Mouse (Mus musculus) ES-E14 (cell line): ENCODE measurements around the gene Scg5. TPM values are rescaled to one million over a fixed set of nuclear protein-coding genes. Genes with fewer than 3 reads are reported as not detected.

ENCODE experiments used
- DNase-seq: peaks from one replicate; pipeline ENCODE4 v3.0.0-alpha.2; 2013; ENCODE audit warnings: low read depth, low spot score
- H3K27ac ChIP-seq: 2 replicates; pipeline ENCODE4 v1.5.1; 2012; ENCODE audit warnings: low read depth, mild to moderate bottlenecking, low read length, moderate library complexity, mixed read lengths; ENCODE audit not compliant: poor library complexity, insufficient read depth, severe bottlenecking
- H3K36me3 ChIP-seq: 2 replicates; pipeline ENCODE4 v1.6.1; 2012; ENCODE audit warnings: mild to moderate bottlenecking, low read length, moderate library complexity, mixed read lengths; ENCODE audit not compliant: control insufficient read depth, poor library complexity, insufficient read depth, severe bottlenecking
- H3K4me1 ChIP-seq, 2 experiments: fragments of 150-350 bp in 1 of 2; sonication (generic) in 1 of 2; 2 replicates each; pipeline ENCODE4 v1.6.1; 2012; ENCODE audit warnings: low read length in 2 of 2, mild to moderate bottlenecking in 1 of 2, mixed read lengths in 1 of 2; ENCODE audit not compliant: control insufficient read depth in 2 of 2, insufficient read depth in 2 of 2, poor library complexity in 1 of 2
- H3K4me3 ChIP-seq, 2 experiments: fragments of 150-350 bp in 1 of 2; sonication (generic) in 1 of 2; 2 replicates each; pipeline ENCODE4 v1.5.1; 2012; ENCODE audit warnings: low read length in 2 of 2, low read depth in 1 of 2, mild to moderate bottlenecking in 1 of 2, mixed read lengths in 1 of 2; ENCODE audit not compliant: insufficient read depth in 1 of 2, poor library complexity in 1 of 2, severe bottlenecking in 1 of 2
- H3K9ac ChIP-seq: 2 replicates; pipeline ENCODE4 v1.6.1; 2012; ENCODE audit warnings: low read depth, mild to moderate bottlenecking, low read length, mixed read lengths; ENCODE audit not compliant: poor library complexity, insufficient read depth, severe bottlenecking
- H3K9me3 ChIP-seq: fragments of 150-350 bp; sonication (generic); 2 replicates; pipeline ENCODE4 v1.6.1; 2012; ENCODE audit warnings: low read depth, mild to moderate bottlenecking, low read length; ENCODE audit not compliant: control insufficient read depth, insufficient read depth
- CHD2 ChIP-seq: IDR thresholded peaks from 2 replicates; pipeline ENCODE4 v1.6.1; 2014; ENCODE audit warnings: mild to moderate bottlenecking, low read depth, low read length, inconsistent platforms
- HCFC1 ChIP-seq: IDR thresholded peaks from 2 replicates; pipeline ENCODE4 v1.6.1; 2012; ENCODE audit warnings: low read length, inconsistent platforms, borderline replicate concordance; ENCODE audit not compliant: insufficient read depth
- MAFK ChIP-seq: IDR thresholded peaks from 2 replicates; pipeline ENCODE4 v1.6.1; 2014; ENCODE audit warnings: mild to moderate bottlenecking, low read depth, low read length, inconsistent platforms; ENCODE audit not compliant: insufficient read depth
- ZC3H11A ChIP-seq: IDR thresholded peaks from 2 replicates; pipeline ENCODE4 v1.6.1; 2012; ENCODE audit warnings: low read depth, mild to moderate bottlenecking, inconsistent platforms, low read length, borderline replicate concordance
- ZNF384 ChIP-seq: IDR thresholded peaks from 2 replicates; pipeline ENCODE4 v1.6.1; 2012; ENCODE audit warnings: low read depth, low read length, inconsistent platforms
- in situ Hi-C, 2 experiments: fragments of 600-800 bp; cut with MboI; formaldehyde crosslinking; loops; one replicate each; pipeline ENCODE4 v1.15.1; 2025; ENCODE audit warnings: low sequenced_read_pairs in 2 of 2, inconsistent platforms in 1 of 2; ENCODE audit not compliant: unreplicated experiment in 2 of 2
- total RNA-seq: library from RNA; depleted of rRNA; stranded (reverse); fragments of 300-350 nt; gene quantifications from 2 replicates; pipeline ENCODE4 v1.2.3, GENCODE M21; 2012

Scg5 gene
- total RNA-seq, 1 experiment = not detected

- TF ChIP-seq ZC3H11A = no peak
- TF ChIP-seq CHD2 = no peak
- TF ChIP-seq HCFC1 = no peak
- no peak for TF ChIP-seq MAFK
- TF ChIP-seq ZNF384 = no peak
- no peak overlapping the region for H3K27ac ChIP-seq
- peak overlapping the region; percentile 82 to 97 for H3K4me3 ChIP-seq
- no peaks in the 10 kb centered on the region for H3K9me3 ChIP-seq
- DNase-seq = no peak
- in situ Hi-C loops = loop anchor here in 1 of 2 experiments (25.0 kb wide), 1 partner anchor 288 kb away; no protein-coding TSS in a partner anchor
- H3K36me3 ChIP-seq = peaks cover 7% of the 10 kb centered on the region
- peak overlapping the region; percentile 24; the same call in 1 of the 2 replicates for H3K9ac ChIP-seq
- peaks cover 0 to 3% of the 10 kb centered on the region in 2 experiments; a peak in 2 of 4 replicates for H3K4me1 ChIP-seq
Measured at GRCm38 (mm10) chr2:113849141-113849540, 20.2 kb upstream of the Scg5 start.

DNA sequence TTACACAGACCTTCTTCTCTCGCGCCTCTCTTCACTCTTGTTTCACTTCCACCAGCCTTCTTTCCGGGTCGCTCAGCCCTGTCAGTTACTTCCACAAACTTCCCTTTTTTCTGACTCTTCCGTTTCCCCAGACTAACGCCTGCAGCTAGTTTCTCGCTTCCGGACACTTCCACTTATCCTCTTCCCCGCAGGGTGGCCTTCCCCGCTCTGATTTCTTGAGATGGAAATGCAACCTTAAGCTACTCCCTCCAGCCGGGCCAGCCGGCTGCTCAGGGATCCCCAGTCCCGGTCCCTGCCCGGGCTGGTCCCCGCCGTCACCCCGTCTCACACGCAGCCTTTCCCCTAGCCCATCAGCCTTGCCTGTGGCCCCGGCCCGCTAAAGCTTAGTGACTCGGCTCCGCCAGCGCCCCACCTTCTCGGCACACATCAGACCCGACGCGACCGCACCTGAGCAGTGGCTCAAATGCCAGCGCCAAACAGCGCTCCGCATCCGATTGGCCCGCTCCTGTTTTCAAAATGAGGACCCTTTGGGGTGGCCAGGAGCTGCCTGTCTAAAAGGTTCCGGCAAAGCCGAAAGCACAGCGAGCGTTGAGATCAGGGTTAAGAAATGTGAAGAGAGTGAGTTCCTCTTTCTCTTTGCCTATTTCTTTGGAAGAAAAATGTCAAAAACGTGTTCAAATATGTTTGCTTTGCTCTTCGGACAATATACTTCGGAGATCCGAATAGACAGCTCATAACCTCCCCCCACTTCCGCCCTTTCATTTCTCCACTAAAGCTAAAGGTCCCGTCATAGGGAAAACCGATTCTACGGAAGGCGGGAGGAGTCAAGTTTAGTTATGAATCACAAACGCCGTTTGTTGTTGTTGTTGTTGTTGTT lies 19.6 kb upstream of the Scg5 start, which contains the start of gene Arhgap11a:
TSS of gene Arhgap11a (minus strand) at position 417 of the 877 bp plus-strand sequence.
- in situ Hi-C loops = loop anchor here in 1 of 2 experiments (25.0 kb wide), 1 partner anchor 289 kb away; no protein-coding TSS in a partner anchor
- peak; percentile 45; the same call in 1 of the 2 replicates for TF ChIP-seq HCFC1
- no peak for TF ChIP-seq MAFK
- TF ChIP-seq CHD2 = peak; percentile 66
- Histone ChIP-seq H3K9ac (peak within 1 kb of the TSS; percentile 99), H3K36me3 (peaks cover 12% of the 10 kb centered on the region), H3K4me3 (peak within 1 kb of the TSS; percentile 82 to 97), H3K27ac (peak within 1 kb of the TSS; percentile 85), H3K4me1 (peaks cover 0 to 3% of the 10 kb centered on the region in 2 experiments; a peak in 2 of 4 replicates), H3K9me3 (no peaks in the 10 kb centered on the region)
- peak; percentile 93 for DNase-seq

DNA sequence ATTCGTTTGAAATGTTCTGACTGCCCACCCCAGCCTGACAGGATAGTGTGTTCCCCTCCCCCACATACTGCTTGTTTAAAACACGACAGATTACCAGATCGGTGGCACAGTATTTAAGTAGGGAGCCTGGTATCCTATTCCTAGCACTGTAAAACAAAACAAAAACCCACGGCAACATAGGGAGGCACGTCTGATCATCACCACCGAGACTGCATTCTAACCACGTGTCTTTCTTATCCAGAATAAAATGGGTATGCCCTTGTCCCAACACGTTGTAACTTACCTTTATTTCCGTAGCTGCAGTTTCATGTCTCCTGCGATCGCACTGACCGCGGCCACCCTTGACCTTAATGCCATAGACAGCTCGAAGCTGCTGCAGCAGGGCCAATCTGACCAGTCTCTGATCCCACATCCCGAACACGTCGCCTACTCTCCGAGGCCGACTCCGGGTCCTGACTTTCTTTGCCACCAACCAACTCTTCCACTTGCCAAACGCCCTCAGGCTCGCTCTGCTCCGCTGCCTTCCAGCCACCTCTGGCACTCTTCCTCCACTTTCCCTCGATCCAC lies 18.8 kb upstream of the Scg5 start:
- no peak for DNase-seq

DNA sequence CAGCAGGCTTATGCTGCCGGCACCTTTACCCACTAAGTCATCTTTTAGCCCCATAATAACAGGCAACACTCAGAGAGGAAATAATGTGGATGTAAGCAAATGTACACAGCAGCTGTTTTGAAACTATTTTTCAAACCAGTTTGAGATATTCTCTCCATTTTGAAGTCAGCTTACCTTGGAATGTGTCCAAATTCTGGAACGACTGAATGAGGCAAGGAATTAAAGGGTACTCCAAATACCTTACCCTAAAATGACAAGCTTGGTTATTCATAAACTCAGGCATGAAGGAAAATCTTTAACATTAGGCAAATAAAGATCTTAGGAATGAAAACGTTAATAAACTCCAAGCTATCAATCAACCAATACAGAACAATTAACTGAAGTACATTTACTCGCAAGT lies 16.2 kb upstream of the Scg5 start:
- H3K9me3 ChIP-seq = no peaks in the 10 kb centered on the region
- in situ Hi-C loops = loop anchor here in 1 of 2 experiments (25.0 kb wide), 1 partner anchor 292 kb away; no protein-coding TSS in a partner anchor
- H3K4me1 ChIP-seq = peaks cover 0 to 3% of the 10 kb centered on the region in 2 experiments; a peak in 2 of 4 replicates
- H3K27ac ChIP-seq = no peak overlapping the region
- peaks cover 24% of the 10 kb centered on the region for H3K36me3 ChIP-seq
- no peak overlapping the region for H3K9ac ChIP-seq
- no peak overlapping the region for H3K4me3 ChIP-seq
- TF ChIP-seq ZNF384 (no peak), CHD2 (no peak), MAFK (no peak)
- no peak for DNase-seq

More for the DNA sequence above, 18.8 kb upstream of the Scg5 start:
- Histone ChIP-seq H3K4me1 (peaks cover 0 to 3% of the 10 kb centered on the region in 2 experiments; a peak in 2 of 4 replicates), H3K27ac (peak overlapping the region; percentile 85; the same call in 1 of the 2 replicates), H3K9me3 (no peaks in the 10 kb centered on the region), H3K4me3 (peak overlapping the region; percentile 82 to 97), H3K36me3 (peaks cover 15% of the 10 kb centered on the region), H3K9ac (peak overlapping the region; percentile 99)
- TF ChIP-seq HCFC1 (no peak), CHD2 (no peak), MAFK (no peak), ZNF384 (no peak), ZC3H11A (no peak)
- in situ Hi-C loops = loop anchor here in 1 of 2 experiments (25.0 kb wide), 1 partner anchor 290 kb away; no protein-coding TSS in a partner anchor
